Mouse (Mus musculus) bone marrow, adult 2 months (tissue): ENCODE measurements at regions not wholly inside any gene's neighbourhood (a gene's known extent, or its start where the extent isn't known, plus 50 kb on each side); places are given as distances from the start of the nearest gene placed in this dataset.

Experiments used
- CTCF ChIP-seq: fragments of 200-500 bp; IDR thresholded peaks from 2 replicates; pipeline ENCODE4 v1.5.1; 2011; ENCODE audit warnings: low read length, control low read depth; ENCODE audit not compliant: control insufficient read depth, insufficient read depth
- POLR2A ChIP-seq: fragments of 200-500 bp; IDR thresholded peaks from 2 replicates; pipeline ENCODE4 v1.6.1; 2011; ENCODE audit warnings: low read depth, mild to moderate bottlenecking, control low read depth, low read length, borderline replicate concordance; ENCODE audit not compliant: control insufficient read depth

DNA sequence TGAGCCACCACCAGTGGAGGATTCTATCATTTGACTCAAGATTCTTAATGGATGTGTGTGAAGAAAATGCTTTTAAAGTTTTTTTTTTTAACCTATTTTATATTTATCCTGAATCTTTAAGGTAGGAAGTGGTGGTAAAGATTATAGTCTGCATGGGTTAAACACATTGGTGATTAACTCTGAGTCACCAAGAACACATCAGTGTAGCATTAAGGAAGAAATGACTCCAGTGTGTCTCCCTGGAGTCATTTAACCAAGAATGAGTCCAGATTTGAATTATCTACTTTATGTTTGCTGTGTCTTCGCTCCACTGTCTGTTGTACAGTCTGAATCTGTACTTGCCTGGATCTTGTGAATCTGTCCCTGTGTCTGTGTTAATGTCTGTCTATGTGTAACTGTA, 132.2 kb downstream of the Kcnrg start:
- TF ChIP-seq CTCF (no peak), POLR2A (no peak)
